Mouse (Mus musculus) lung, embryonic 15.5 days (tissue): ENCODE data around the gene Olfr830. TPM values are rescaled to one million over a fixed set of nuclear protein-coding genes. Genes with fewer than 3 reads are reported as not detected.
"Not testable (repeated sequence)": the region's sequence is repeated elsewhere in the genome, so short reads cannot be mapped to it uniquely, and the experiment has no call there.

Experiments used
- ATAC-seq: fragments of 200-750 bp; cut with Nextera tagmentation; 2 replicates; pipeline ENCODE4 v1.8.0; 2017; ENCODE audit warnings: moderate number of reproducible peaks, borderline replicate concordance; ENCODE audit not compliant: low FRiP score, low TSS enrichment; ENCODE audit errors: extremely low read depth
- H3K27ac ChIP-seq: fragments of 300-500 bp; sonication (generic); 2 replicates; pipeline ENCODE4 v1.5.1; 2015; ENCODE audit warnings: moderate library complexity, mild to moderate bottlenecking, inconsistent platforms
- H3K27me3 ChIP-seq: fragments of 300-500 bp; sonication (generic); 2 replicates; pipeline ENCODE4 v1.6.1; 2015; ENCODE audit warnings: inconsistent platforms
- H3K36me3 ChIP-seq: fragments of 300-500 bp; sonication (generic); 2 replicates; pipeline ENCODE4 v1.6.1; 2015; ENCODE audit warnings: inconsistent platforms
- H3K4me1 ChIP-seq: fragments of 300-500 bp; sonication (generic); 2 replicates; pipeline ENCODE4 v1.6.1; 2015; ENCODE audit warnings: inconsistent platforms
- H3K4me2 ChIP-seq: fragments of 300-500 bp; sonication (generic); 2 replicates; pipeline ENCODE4 v1.6.1; 2015; ENCODE audit warnings: inconsistent platforms, mild to moderate bottlenecking, moderate library complexity
- H3K4me3 ChIP-seq: fragments of 300-500 bp; sonication (generic); 2 replicates; pipeline ENCODE4 v1.5.1; 2015; ENCODE audit warnings: mild to moderate bottlenecking, inconsistent platforms
- H3K9ac ChIP-seq: fragments of 300-500 bp; sonication (generic); 2 replicates; pipeline ENCODE4 v1.6.1; 2015; ENCODE audit warnings: inconsistent platforms
- H3K9me3 ChIP-seq: fragments of 300-500 bp; sonication (generic); 2 replicates; pipeline ENCODE4 v1.6.1; 2016; ENCODE audit warnings: inconsistent platforms
- WGBS: fragments of 180-500 bp; shearing (Covaris S2); methylation state at CpG from one replicate; pipeline ENCODE4 v1.1.7; 2015; 5-methylcytosine and 5-hydroxymethylcytosine counted together
- polyA plus RNA-seq: library from polyadenylated mRNA; unstranded; fragments of >200 nt; fragmentation: Nextera tagmentation; extraction: Ambion mirVana; gene quantifications from 2 replicates; pipeline ENCODE4 v1.2.1, GENCODE M21; 2015

Gene Olfr830
- not detected in 2 replicates for polyA plus RNA-seq

DNA sequence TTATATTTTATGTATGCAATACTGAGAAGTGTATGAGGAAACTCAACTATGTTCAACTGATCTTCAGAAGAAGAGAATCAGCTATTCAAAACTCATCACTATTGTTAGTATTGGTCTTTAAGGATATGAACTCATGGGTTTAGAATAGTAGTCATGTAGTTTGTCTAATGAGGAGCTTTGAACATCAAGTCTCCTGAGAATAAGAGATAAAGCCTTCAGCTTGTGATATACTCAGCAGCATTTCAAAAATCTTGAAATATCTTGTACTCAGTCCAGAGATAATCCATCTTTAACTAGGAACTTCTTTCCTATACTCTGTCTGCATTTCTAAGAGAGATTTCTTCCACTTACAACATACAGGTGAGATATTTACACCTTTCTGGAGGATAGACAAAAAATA lies at the start of gene Olfr830:
TSS of gene Olfr830 (plus strand) at position 301 of the 400 bp plus-strand sequence.
- H3K27me3 ChIP-seq = no peaks in the 10 kb centered on the region
- H3K4me2 ChIP-seq = no peak within 1 kb of the TSS
- no peak within 1 kb of the TSS for H3K27ac ChIP-seq
- no peaks in the 10 kb centered on the region for H3K4me1 ChIP-seq
- no peak for ATAC-seq
- H3K4me3 ChIP-seq = no peak within 1 kb of the TSS
- no peaks in the 10 kb centered on the region for H3K9me3 ChIP-seq
- no peak within 1 kb of the TSS for H3K9ac ChIP-seq
- H3K36me3 ChIP-seq = no peaks in the 10 kb centered on the region

DNA sequence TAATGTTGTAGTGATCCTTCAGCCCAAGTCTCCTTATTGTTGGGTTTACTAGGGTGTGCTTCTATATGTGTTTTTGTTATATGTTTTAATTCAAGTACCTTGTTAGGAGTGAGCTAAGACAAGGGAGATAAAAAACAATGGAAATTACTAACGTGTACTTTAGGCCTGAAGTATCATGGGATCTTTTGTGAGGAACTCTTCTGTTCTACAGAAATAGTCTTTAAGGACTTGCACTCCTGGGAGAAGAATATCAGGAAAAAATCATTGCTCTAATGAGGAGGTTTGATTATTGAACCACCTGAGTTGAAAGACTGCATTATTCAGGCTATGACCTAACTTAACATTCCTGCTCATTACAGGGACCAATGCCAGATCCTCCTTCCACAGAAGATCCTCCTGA lies 19.9 kb upstream of the Olfr830 start, which contains the start of gene Olfr829:
TSS of gene Olfr829 (plus strand) at position 301 of the 400 bp plus-strand sequence.
- no peaks in the 10 kb centered on the region for H3K36me3 ChIP-seq
- H3K27me3 ChIP-seq = no peaks in the 10 kb centered on the region
- WGBS = 31% methylated on average over 1 of the region's 1 CpGs
- H3K4me1 ChIP-seq = no peaks in the 10 kb centered on the region
- no peak within 1 kb of the TSS for H3K9ac ChIP-seq
- no peaks in the 10 kb centered on the region for H3K9me3 ChIP-seq
- no peak for ATAC-seq
- no peak within 1 kb of the TSS for H3K4me3 ChIP-seq
- H3K27ac ChIP-seq = no peak within 1 kb of the TSS
- H3K4me2 ChIP-seq = no peak within 1 kb of the TSS

DNA sequence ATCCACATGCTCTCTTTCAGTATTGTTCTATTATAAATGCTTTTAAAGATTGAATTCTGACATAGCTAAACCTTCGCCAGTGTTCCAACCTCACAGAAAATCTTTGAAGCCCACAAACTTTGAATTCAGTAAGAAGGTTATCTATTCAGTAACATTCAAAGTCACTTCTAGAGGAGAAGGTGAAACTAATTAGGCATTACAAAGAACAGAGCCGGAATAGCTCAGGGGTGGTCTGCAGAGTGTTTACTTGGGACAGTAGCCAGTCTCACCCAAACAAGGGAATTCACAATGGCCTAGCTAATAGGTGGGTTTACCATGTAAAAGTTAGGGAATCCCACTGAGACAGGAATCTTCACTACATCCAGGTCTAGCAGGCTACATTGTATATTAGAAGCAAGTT lies 33.2 kb downstream of the Olfr830 start:
- not testable (repeated sequence) for ATAC-seq, H3K4me2 ChIP-seq, H3K27ac ChIP-seq, H3K4me3 ChIP-seq, H3K36me3 ChIP-seq, H3K27me3 ChIP-seq, H3K4me1 ChIP-seq, H3K9ac ChIP-seq, H3K9me3 ChIP-seq
- 71% methylated on average over 2 of the region's 2 CpGs for WGBS

DNA sequence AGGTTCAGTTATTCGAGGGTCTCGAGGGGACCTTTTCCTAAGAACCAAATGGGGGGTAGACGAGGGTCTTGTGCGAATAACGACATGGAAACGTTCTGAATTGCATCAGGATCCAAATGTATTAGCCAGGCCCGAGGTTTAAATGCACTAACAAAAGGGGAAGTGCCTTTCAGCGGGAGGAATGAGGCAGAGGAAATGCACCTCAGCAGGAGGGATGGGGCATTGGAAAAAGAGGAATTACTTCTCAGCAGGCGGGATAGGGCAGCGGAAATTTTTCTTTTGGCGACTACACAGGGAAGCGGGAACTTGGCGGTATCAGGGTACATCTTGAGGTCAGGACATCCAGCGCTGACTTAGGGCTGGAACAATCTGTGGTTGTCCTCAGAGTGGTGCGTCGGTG lies 53.4 kb downstream of the Olfr830 start:
- H3K4me3 ChIP-seq, H3K27ac ChIP-seq, ATAC-seq, H3K27me3 ChIP-seq, H3K9ac ChIP-seq, H3K4me1 ChIP-seq, H3K36me3 ChIP-seq, H3K4me2 ChIP-seq, H3K9me3 ChIP-seq: not testable (repeated sequence)
- 86% methylated on average over 14 of the region's 16 CpGs for WGBS

Other genes starting within 250 kb of the Olfr830 start
- 1.0 and 1.3 TPM in 2 replicates for gene Muc16, start 200.2 kb upstream of the Olfr830 start, polyA plus RNA-seq
- gene Olfr24, start 110.7 kb upstream of the Olfr830 start, polyA plus RNA-seq = not detected in 2 replicates
- not detected in 2 replicates for gene Olfr828, start 55.2 kb upstream of the Olfr830 start, polyA plus RNA-seq
- not detected in 2 replicates for gene Olfr829, start 19.8 kb upstream of the Olfr830 start, polyA plus RNA-seq
- not detected in 2 replicates for gene Olfr832, start 62.4 kb downstream of the Olfr830 start, polyA plus RNA-seq
- not detected in 2 replicates for gene Olfr834, start 113.3 kb downstream of the Olfr830 start, polyA plus RNA-seq
- gene Olfr835, start 158.0 kb downstream of the Olfr830 start, polyA plus RNA-seq = not detected in 2 replicates
- not detected in 2 replicates for gene Olfr836, start 245.7 kb downstream of the Olfr830 start, polyA plus RNA-seq